Comparison of ENCODE assay signal across 11 mouse cellular contexts in genomic region chr9:48176764-48177163, GRCm38 (mm10). TPM values are rescaled to one million over a fixed set of nuclear protein-coding genes. Genes with fewer than 3 reads are reported as not detected.
DNase-seq lines count a peak whose midpoint lies in the region; ATAC-seq and TF ChIP-seq lines count a peak whose summit lies in the region.
"Had no signal": no experiment of that assay in that cellular context is flagged by ENCODE, and none has a peak within 500 bp of the region (broad histone marks: within the 10 kb centered on the region; RNA-seq: fewer than 3 reads in every experiment).

No protein-coding gene starts in this region.

- no peaks in the 10 kb centered on the region for H3K79me2 ChIP-seq in MEL (ENCODE audit: control insufficient read depth, insufficient read depth, low read length, poor library complexity)

- H3K36me3 ChIP-seq in liver, embryonic 14.5 days (replicated peaks; ENCODE audit: control insufficient read depth, insufficient read depth, low read depth), result no peaks in the 10 kb centered on the region
- H3K36me3 ChIP-seq in MEL (ENCODE audit: control insufficient read depth in 1 of 2, insufficient read depth in 2 of 2, low read length in 2 of 2), result no peaks in the 10 kb centered on the region
- no peaks in the 10 kb centered on the region for H3K36me3 ChIP-seq in forebrain, embryonic 14.5 days (ENCODE audit: control insufficient read depth, insufficient read depth, low read length)
- H3K36me3 ChIP-seq: liver, embryonic 13.5 days had no signal

- peak; percentile 4 to 7 for DNase-seq in adrenal gland, postnatal 36 days
- no peak for DNase-seq in adrenal gland, postnatal 10 days
- DNase-seq in liver, embryonic 14.5 days (ENCODE audit: low read depth in 3 of 3, low spot score in 3 of 3), result peak in 1 of 3 experiments; percentile 7
- DNase-seq in liver (no peak), MEL (ENCODE audit: low read depth, low spot score) (peak; percentile 52)
- peak; percentile 19 for DNase-seq in induced T-regulatory cell, adult 2 months (ENCODE audit: low read depth)
- DNase-seq in cerebellum, postnatal 25 days, result no peak
- DNase-seq in forebrain, embryonic 14.5 days (ENCODE audit: low spot score), result no peak
- DNase-seq: cerebellum, adult 11-12 months; liver, embryonic 13.5 days had no signal

- H3K9ac ChIP-seq in liver, embryonic 14.5 days (replicated peaks), result no peak overlapping the region
- H3K9ac ChIP-seq in MEL (ENCODE audit: control insufficient read depth, low read depth, low read length, poor library complexity, severe bottlenecking), result no peak overlapping the region
- no peak overlapping the region for H3K9ac ChIP-seq in forebrain, embryonic 14.5 days (ENCODE audit: low read length)
- H3K9ac ChIP-seq: forebrain, embryonic 13.5 days; liver, embryonic 13.5 days had no signal

- no peak overlapping the region for H3K4me2 ChIP-seq in liver, embryonic 14.5 days (ENCODE audit: low read depth)
- H3K4me2 ChIP-seq in forebrain, embryonic 14.5 days (ENCODE audit: low read length), result no peak overlapping the region
- H3K4me2 ChIP-seq: forebrain, embryonic 13.5 days; liver, embryonic 13.5 days had no signal

- no peak for ATAC-seq in liver, embryonic 14.5 days (ENCODE audit: insufficient read depth)
- ATAC-seq in forebrain, embryonic 14.5 days, result no peak
- ATAC-seq: forebrain, embryonic 13.5 days had no signal

- H3K4me3 ChIP-seq in liver, embryonic 14.5 days (ENCODE audit: insufficient read depth in 1 of 2, low read depth in 2 of 2, low read length in 2 of 2), result no peak overlapping the region
- H3K4me3 ChIP-seq in MEL (ENCODE audit: control insufficient read depth in 1 of 2, insufficient read depth in 1 of 2, low read depth in 2 of 2, low read length in 2 of 2), result no peak overlapping the region
- no peak overlapping the region for H3K4me3 ChIP-seq in forebrain, embryonic 14.5 days (ENCODE audit: low read depth, low read length)
- H3K4me3 ChIP-seq: forebrain, embryonic 13.5 days; liver, embryonic 13.5 days had no signal

- H3K27ac ChIP-seq in liver, embryonic 14.5 days, result no peak overlapping the region
- H3K27ac ChIP-seq in MEL (ENCODE audit: control insufficient read depth, low read depth, low read length), result no peak overlapping the region
- H3K27ac ChIP-seq in forebrain, embryonic 14.5 days (ENCODE audit: low read depth, low read length), result no peak overlapping the region
- H3K27ac ChIP-seq: forebrain, embryonic 13.5 days; liver, embryonic 13.5 days had no signal

- TF ChIP-seq RAD21 in MEL (IDR thresholded peaks at IDR 0.05; ENCODE audit: low read depth, low read length), result peak; percentile 65

- TF ChIP-seq POLR2A in MEL (IDR thresholded peaks at IDR 0.05; ENCODE audit: control insufficient read depth in 1 of 2, insufficient read depth in 1 of 2, low read depth in 1 of 2, low read length in 2 of 2, poor library complexity in 1 of 2), result no peak

- no peaks in the 10 kb centered on the region for H3K27me3 ChIP-seq in liver, embryonic 14.5 days (ENCODE audit: control insufficient read depth, insufficient read depth, low read length)
- no peaks in the 10 kb centered on the region for H3K27me3 ChIP-seq in MEL (ENCODE audit: control insufficient read depth in 1 of 2, insufficient read depth in 2 of 2, low read length in 2 of 2)
- H3K27me3 ChIP-seq in forebrain, embryonic 14.5 days (replicated peaks; ENCODE audit: control insufficient read depth, insufficient read depth, low read length), result no peaks in the 10 kb centered on the region
- H3K27me3 ChIP-seq: forebrain, embryonic 13.5 days; liver, embryonic 13.5 days had no signal

- WGBS in liver, embryonic 14.5 days (ENCODE audit: insufficient replicate concordance), result 14% methylated on average over 1 of the region's 1 CpGs
- 49% methylated on average over 1 of the region's 1 CpGs for WGBS in forebrain, embryonic 14.5 days

- no peaks in the 10 kb centered on the region for H3K9me3 ChIP-seq in liver, embryonic 14.5 days (ENCODE audit: control insufficient read depth, low read length)
- H3K9me3 ChIP-seq in MEL (replicated peaks; ENCODE audit: insufficient read depth, low read length), result no peaks in the 10 kb centered on the region
- no peaks in the 10 kb centered on the region for H3K9me3 ChIP-seq in forebrain, embryonic 14.5 days (replicated peaks; ENCODE audit: control insufficient read depth, low read length)
- H3K9me3 ChIP-seq: forebrain, embryonic 13.5 days; liver, embryonic 13.5 days had no signal

- peak; percentile 61 for TF ChIP-seq CTCF in liver, embryonic 14.5 days (IDR thresholded peaks at IDR 0.05; ENCODE audit: low read depth)
- peak; percentile 41 to 65 (median 64) for TF ChIP-seq CTCF in MEL (IDR thresholded peaks at IDR 0.05 in 2 of 3, conservative IDR thresholded peaks at IDR 0.05 in 1 of 3; ENCODE audit: control insufficient read depth in 1 of 3, insufficient read depth in 1 of 3, low read depth in 2 of 3, low read length in 3 of 3, poor library complexity in 1 of 3, severe bottlenecking in 1 of 3)

- no peaks in the 10 kb centered on the region for H3K4me1 ChIP-seq in liver, embryonic 14.5 days (replicated peaks; ENCODE audit: control insufficient read depth in 2 of 2, insufficient read depth in 2 of 2, low read length in 1 of 2)
- no peaks in the 10 kb centered on the region for H3K4me1 ChIP-seq in MEL (ENCODE audit: control insufficient read depth in 1 of 2, insufficient read depth in 2 of 2, low read length in 2 of 2)
- no peaks in the 10 kb centered on the region for H3K4me1 ChIP-seq in forebrain, embryonic 14.5 days (ENCODE audit: control insufficient read depth, insufficient read depth, low read length)
- H3K4me1 ChIP-seq: forebrain, embryonic 13.5 days had no signal

- no peak for TF ChIP-seq EP300 in liver, embryonic 14.5 days (IDR thresholded peaks at IDR 0.05; ENCODE audit: low read depth)
- no peak for TF ChIP-seq EP300 in MEL (IDR thresholded peaks at IDR 0.05; ENCODE audit: low read depth in 1 of 2, low read length in 2 of 2)

TF ChIP-seq in MEL, 35 proteins besides CTCF, POLR2A, EP300 and RAD21:
- TF ChIP-seq USF1 (IDR thresholded peaks at IDR 0.05; ENCODE audit: low read depth, low read length), result no peak
- TF ChIP-seq SMC3 (IDR thresholded peaks at IDR 0.05; ENCODE audit: low read depth, low read length), result peak; percentile 69
- no peak for TF ChIP-seq UBTF (IDR thresholded peaks at IDR 0.05; ENCODE audit: borderline replicate concordance, insufficient read depth, low read depth, low read length)
- TF ChIP-seq GATA1 (IDR thresholded peaks at IDR 0.05; ENCODE audit: low read depth, low read length), result no peak
- TF ChIP-seq ZC3H11A (IDR thresholded peaks at IDR 0.05; ENCODE audit: low read depth, low read length), result peak; percentile 52; the same call in 1 of the 2 replicates

RNA-seq across cellular contexts. Expression of gene Nxpe4, which starts 14.9 kb away (rescaled TPM):
- 1 to 10 TPM; 3.2 to 4.4 TPM for total RNA-seq in adrenal gland, postnatal 36 days (2021)
- total RNA-seq in adrenal gland, postnatal 10 days (2021), result 10 to 100 TPM in 1 of 2 experiments, 1 to 10 TPM in 1; 8.8 to 12.7 TPM
- 5.0 and 6.2 TPM in 2 replicates for polyA plus RNA-seq in liver, embryonic 14.5 days (2012; rRNA removed)
- 8.3 and 8.5 TPM in 2 replicates for polyA plus RNA-seq in liver, embryonic 14.5 days (2014; fragmentation: Nextera tagmentation; extraction: Ambion mirVana)
- 9.2 and 10.3 TPM in 2 replicates for total RNA-seq in MEL (2012; rRNA removed)
- polyA plus RNA-seq in MEL (2012; ENCODE audit: insufficient read depth in 1 of 2, insufficient read length in 2 of 2, low read depth in 1 of 2, low replicate concordance in 2 of 2, missing spikeins in 1 of 2), result 10 to 100 TPM in 1 of 2 experiments, not detected in 1; 14.9 TPM
- polyA plus RNA-seq in forebrain, embryonic 14.5 days (2014; fragmentation: Nextera tagmentation; extraction: Ambion mirVana), result 6.1 and 8.4 TPM in 2 replicates

Comparison
In these comparisons a context has a peak if more than half of its experiments do, and no peak if none do; other contexts are left out.
1. DNase-seq: peak in adrenal gland, postnatal 36 days (2 of 2), MEL (single experiment) and induced T-regulatory cell, adult 2 months (single experiment); none in adrenal gland, postnatal 10 days (single experiment), liver (single experiment), cerebellum, postnatal 25 days (0 of 2) and forebrain, embryonic 14.5 days (single experiment).